Mouse (Mus musculus) lung, postnatal 4 days (tissue): ENCODE results near the gene Pde4a.
"Not testable (repeated sequence)": the region's sequence is repeated elsewhere in the genome, so short reads cannot be mapped to it uniquely, and the experiment has no call there.

ENCODE experiments used
- DNase-seq, 2 experiments: peaks; one replicate each; pipeline ENCODE4 v3.0.0; 2021

Gene Pde4a

GRCm38 (mm10) chr9:21183905-21184413 is 18.4 kb downstream of the Pde4a start:
- peak; percentile 75 to 77 for DNase-seq

GRCm38 (mm10) chr9:21184733-21185132 is 19.2 kb downstream of the Pde4a start:
- peak in 1 of 2 experiments; percentile 50 for DNase-seq

- DNase-seq, result no peak
These were observed 19.9 kb downstream of the Pde4a start for GRCm38 (mm10) chr9:21185436-21185835.

GRCm38 (mm10) chr9:21189905-21190304 is 24.4 kb downstream of the Pde4a start:
- no peak for DNase-seq

- no peak for DNase-seq
These were observed 25.2 kb downstream of the Pde4a start for GRCm38 (mm10) chr9:21190670-21191069.

- no peak for DNase-seq
These were observed 28.3 kb downstream of the Pde4a start for GRCm38 (mm10) chr9:21193786-21194185.

GRCm38 (mm10) chr9:21194787-21195493 is 29.4 kb downstream of the Pde4a start:
- DNase-seq, result no peak

- DNase-seq, result not testable (repeated sequence)
These were observed 30.4 kb downstream of the Pde4a start for GRCm38 (mm10) chr9:21195736-21196505.

- no peak for DNase-seq
These were observed 31.3 kb downstream of the Pde4a start for GRCm38 (mm10) chr9:21196521-21197433.

- DNase-seq, result no peak
These were observed 32.5 kb downstream of the Pde4a start for GRCm38 (mm10) chr9:21197981-21198380.

- no peak for DNase-seq
These were observed 33.4 kb downstream of the Pde4a start for GRCm38 (mm10) chr9:21198960-21199359.

- DNase-seq, result peak in 1 of 2 experiments; percentile 21
These were observed 38.6 kb downstream of the Pde4a start for GRCm38 (mm10) chr9:21204156-21204527.

- DNase-seq, result peak in 1 of 2 experiments; percentile 24
These were observed 39.2 kb downstream of the Pde4a start for GRCm38 (mm10) chr9:21204528-21205272.

GRCm38 (mm10) chr9:21206848-21207247 is 41.3 kb downstream of the Pde4a start:
- no peak for DNase-seq

GRCm38 (mm10) chr9:21208626-21209025 is 43.1 kb downstream of the Pde4a start:
- DNase-seq, result no peak

- DNase-seq, result no peak
These were observed 45.3 kb downstream of the Pde4a start for GRCm38 (mm10) chr9:21210821-21211220.

- DNase-seq, result no peak
These were observed 46.1 kb downstream of the Pde4a start for GRCm38 (mm10) chr9:21211624-21212023.

GRCm38 (mm10) chr9:21213617-21214190 is 48.2 kb downstream of the Pde4a start:
- no peak for DNase-seq

GRCm38 (mm10) chr9:21216050-21216841 is 50.7 kb downstream of the Pde4a start:
- no peak for DNase-seq

GRCm38 (mm10) chr9:21219820-21220219 is 54.3 kb downstream of the Pde4a start:
- DNase-seq, result no peak
